Mouse (Mus musculus) heart, adult 2 months (tissue): ENCODE results near the gene Tmem116.

Experiments
- CTCF ChIP-seq: fragments of 200-600 bp; IDR thresholded peaks from 2 replicates; pipeline ENCODE4 v1.8.1; 2022; ENCODE audit warnings: antibody characterized with exemption, mild to moderate bottlenecking, moderate library complexity
- POLR2A ChIP-seq: fragments of 200-500 bp; IDR thresholded peaks from 2 replicates; pipeline ENCODE4 v1.6.1; 2011; ENCODE audit warnings: mild to moderate bottlenecking, low read depth, low read length, control low read depth; ENCODE audit not compliant: insufficient read depth

DNA sequence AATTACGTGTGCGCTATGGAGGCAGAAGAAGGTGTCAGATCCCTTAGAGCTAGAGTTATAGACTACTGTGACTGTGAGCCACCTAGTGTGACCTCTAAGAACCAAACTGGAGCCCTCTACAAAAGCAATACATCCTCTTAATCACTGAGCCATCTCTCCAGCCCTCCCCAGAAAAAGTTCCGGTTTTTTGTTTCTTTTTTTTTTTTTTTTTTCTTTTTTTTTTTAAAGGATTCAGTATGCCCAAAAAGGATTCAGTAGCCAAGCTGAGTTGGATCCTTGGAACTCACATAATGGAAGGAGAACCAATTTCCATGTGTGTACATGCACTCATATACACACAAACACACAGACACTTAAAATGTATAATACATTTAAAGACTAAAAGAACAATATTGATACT, 91.7 kb downstream of the Tmem116 start:
- TF ChIP-seq POLR2A (no peak), CTCF (no peak)
